Mouse (Mus musculus): ENCODE data around the gene Tmem205. TPM values are rescaled to one million over a fixed set of nuclear protein-coding genes. Genes with fewer than 3 reads are reported as not detected.

The Tmem205 gene
- 49.3 and 66.0 TPM in 2 replicates for polyA plus RNA-seq (2014; fragmentation: Nextera tagmentation; extraction: Ambion mirVana)

DNA sequence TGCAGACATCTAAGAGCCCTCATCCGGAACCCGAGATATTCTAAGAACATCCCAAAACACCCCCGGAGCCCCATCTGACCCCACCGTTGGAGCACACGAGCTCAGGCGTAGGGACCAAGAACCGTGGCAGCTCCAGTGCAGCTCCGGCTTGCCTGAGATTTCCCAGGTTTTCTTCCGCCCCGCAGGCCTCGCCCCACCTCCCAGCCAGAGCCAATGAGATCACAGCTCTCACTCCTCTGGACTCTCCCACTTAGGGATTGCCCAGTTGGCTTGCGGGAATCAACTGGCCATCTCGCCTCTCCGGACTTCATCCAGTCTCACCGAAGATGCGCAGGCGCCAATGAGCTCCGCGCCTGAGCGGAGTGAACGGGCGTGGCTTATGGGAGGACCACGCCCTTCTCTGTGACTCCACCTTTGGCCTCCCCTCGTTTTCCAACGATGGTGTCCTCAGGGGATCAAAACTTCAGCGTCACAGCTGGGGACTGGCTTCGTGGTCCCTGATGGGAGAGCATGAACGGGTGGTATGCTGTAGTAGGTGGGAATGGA is at the start of gene Tmem205, which contains the start of gene Ccdc159:
Gene Tmem205 (minus strand): TSS at position 349 of the 546 bp plus-strand sequence.
Gene Ccdc159 (plus strand): TSS at position 264 of the 546 bp plus-strand sequence.
- H3K27ac ChIP-seq (ENCODE audit: low read depth, low read length), result peak within 1 kb of the TSS; percentile 40
- DNase-seq (ENCODE audit: low spot score) (peak; percentile 97), ATAC-seq (peak; percentile 97)
- H3K4me1 ChIP-seq (ENCODE audit: control insufficient read depth, insufficient read depth, low read length), result peaks cover 7% of the 10 kb centered on the region; the same call in 1 of the 2 replicates
- under 1% methylated on average over 28 of the region's 28 CpGs for WGBS
- no peaks in the 10 kb centered on the region for H3K9me3 ChIP-seq (replicated peaks; ENCODE audit: control insufficient read depth, low read length)
- H3K36me3 ChIP-seq (ENCODE audit: control insufficient read depth, insufficient read depth, low read length), result no peaks in the 10 kb centered on the region
- H3K9ac ChIP-seq (ENCODE audit: low read length), result peak within 1 kb of the TSS; percentile 61
- H3K4me2 ChIP-seq (ENCODE audit: low read length), result peak within 1 kb of the TSS; percentile 62
- no peaks in the 10 kb centered on the region for H3K27me3 ChIP-seq (replicated peaks; ENCODE audit: control insufficient read depth, insufficient read depth, low read length)
- H3K4me3 ChIP-seq (ENCODE audit: low read depth, low read length), result peak within 1 kb of the TSS; percentile 40

DNA sequence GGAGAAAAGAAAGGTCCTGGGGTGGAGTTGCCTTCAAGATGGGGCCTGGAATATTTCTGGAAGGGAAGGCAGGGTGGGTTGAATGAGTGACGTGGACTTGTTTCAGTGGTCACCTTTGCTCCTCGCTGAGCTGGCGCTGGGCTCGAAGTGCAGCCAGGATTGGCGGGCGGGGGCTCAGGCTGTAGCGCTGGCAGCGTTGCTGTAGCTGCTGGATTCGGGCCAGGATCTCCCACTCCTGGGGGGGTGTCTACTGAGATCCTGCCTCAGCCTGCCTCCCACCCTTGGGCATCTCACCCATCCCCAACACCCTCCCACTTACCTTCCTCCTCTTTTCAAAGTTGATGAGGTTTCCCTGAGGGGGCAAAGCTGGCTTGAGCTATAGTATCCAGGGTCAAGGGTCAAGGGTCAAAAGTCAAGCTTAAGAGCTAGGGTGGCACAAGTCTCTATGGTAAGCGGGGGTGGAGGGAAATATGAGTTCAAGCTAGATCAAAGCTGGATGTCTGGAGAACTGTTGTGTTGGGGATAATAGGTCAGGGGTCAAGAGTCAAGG is 49.3 kb upstream of the Tmem205 start:
- Histone ChIP-seq H3K9ac (ENCODE audit: low read length) (no peak overlapping the region), H3K4me1 (ENCODE audit: control insufficient read depth, insufficient read depth, low read length) (no peaks in the 10 kb centered on the region), H3K27ac (ENCODE audit: low read depth, low read length) (no peak overlapping the region), H3K4me2 (ENCODE audit: low read length) (no peak overlapping the region), H3K36me3 (ENCODE audit: control insufficient read depth, insufficient read depth, low read length) (no peaks in the 10 kb centered on the region), H3K9me3 (replicated peaks; ENCODE audit: control insufficient read depth, low read length) (no peaks in the 10 kb centered on the region), H3K27me3 (replicated peaks; ENCODE audit: control insufficient read depth, insufficient read depth, low read length) (no peaks in the 10 kb centered on the region), H3K4me3 (ENCODE audit: low read depth, low read length) (no peak overlapping the region)
- WGBS, result 79% methylated on average over 10 of the region's 10 CpGs
- DNase-seq (ENCODE audit: low spot score) (no peak), ATAC-seq (no peak)

DNA sequence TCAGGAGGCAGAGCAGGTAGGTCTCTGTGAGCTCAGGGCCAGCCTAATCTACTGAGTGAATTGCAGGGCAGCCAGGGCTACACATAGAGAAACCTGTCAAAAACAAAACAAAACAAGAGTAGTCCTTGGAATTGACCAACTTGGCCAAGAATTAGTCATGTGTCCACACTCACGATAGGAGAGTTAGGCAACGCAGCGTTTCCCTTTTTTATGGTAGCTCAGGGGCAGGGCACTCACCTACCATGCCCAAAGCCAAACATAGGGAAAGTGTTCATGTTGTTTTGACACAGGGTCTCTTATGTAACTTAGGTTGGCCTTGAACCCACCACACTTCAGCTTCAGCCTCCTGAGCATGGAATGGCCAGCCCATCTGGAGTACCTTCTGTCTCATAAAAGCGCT is 41.9 kb upstream of the Tmem205 start:
- H3K9me3 ChIP-seq (replicated peaks; ENCODE audit: control insufficient read depth, low read length), result no peaks in the 10 kb centered on the region
- 85% methylated on average over 4 of the region's 4 CpGs for WGBS
- H3K4me1 ChIP-seq (ENCODE audit: control insufficient read depth, insufficient read depth, low read length), result no peaks in the 10 kb centered on the region
- no peak overlapping the region for H3K27ac ChIP-seq (ENCODE audit: low read depth, low read length)
- ATAC-seq (no peak), DNase-seq (ENCODE audit: low spot score) (no peak)
- no peak overlapping the region for H3K9ac ChIP-seq (ENCODE audit: low read length)
- no peak overlapping the region for H3K4me3 ChIP-seq (ENCODE audit: low read depth, low read length)
- no peaks in the 10 kb centered on the region for H3K27me3 ChIP-seq (replicated peaks; ENCODE audit: control insufficient read depth, insufficient read depth, low read length)
- no peak overlapping the region for H3K4me2 ChIP-seq (ENCODE audit: low read length)
- no peaks in the 10 kb centered on the region for H3K36me3 ChIP-seq (ENCODE audit: control insufficient read depth, insufficient read depth, low read length)

DNA sequence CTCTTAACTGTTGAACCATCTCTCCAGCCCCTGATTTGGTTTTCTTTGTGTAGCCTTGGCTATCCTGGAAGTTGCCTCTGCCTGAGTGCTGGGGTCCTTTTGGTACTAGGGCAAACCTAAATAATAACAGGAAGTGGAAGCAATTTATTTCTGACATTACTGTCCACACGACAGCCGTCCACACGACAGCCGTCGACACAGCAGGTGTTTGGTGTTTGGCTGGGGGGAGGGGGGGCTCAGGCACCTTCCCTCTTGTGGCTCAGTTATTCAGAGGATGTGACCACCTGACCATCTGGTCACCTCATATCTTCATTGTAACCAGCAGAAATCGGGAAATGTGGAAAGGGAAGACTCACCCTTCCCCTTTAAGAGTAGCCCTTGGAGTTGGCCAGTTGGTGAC is 41.5 kb upstream of the Tmem205 start:
- no peak overlapping the region for H3K4me2 ChIP-seq (ENCODE audit: low read length)
- ATAC-seq (no peak), DNase-seq (ENCODE audit: low spot score) (no peak)
- 83% methylated on average over 6 of the region's 6 CpGs for WGBS
- H3K27ac ChIP-seq (ENCODE audit: low read depth, low read length), result no peak overlapping the region
- H3K36me3 ChIP-seq (ENCODE audit: control insufficient read depth, insufficient read depth, low read length), result no peaks in the 10 kb centered on the region
- no peak overlapping the region for H3K9ac ChIP-seq (ENCODE audit: low read length)
- no peaks in the 10 kb centered on the region for H3K4me1 ChIP-seq (ENCODE audit: control insufficient read depth, insufficient read depth, low read length)
- H3K9me3 ChIP-seq (replicated peaks; ENCODE audit: control insufficient read depth, low read length), result no peaks in the 10 kb centered on the region
- H3K27me3 ChIP-seq (replicated peaks; ENCODE audit: control insufficient read depth, insufficient read depth, low read length), result 0 out of 2 replicates have a peak, but pooled peaks cover 3% of the 10 kb centered on the region
- H3K4me3 ChIP-seq (ENCODE audit: low read depth, low read length), result no peak overlapping the region

DNA sequence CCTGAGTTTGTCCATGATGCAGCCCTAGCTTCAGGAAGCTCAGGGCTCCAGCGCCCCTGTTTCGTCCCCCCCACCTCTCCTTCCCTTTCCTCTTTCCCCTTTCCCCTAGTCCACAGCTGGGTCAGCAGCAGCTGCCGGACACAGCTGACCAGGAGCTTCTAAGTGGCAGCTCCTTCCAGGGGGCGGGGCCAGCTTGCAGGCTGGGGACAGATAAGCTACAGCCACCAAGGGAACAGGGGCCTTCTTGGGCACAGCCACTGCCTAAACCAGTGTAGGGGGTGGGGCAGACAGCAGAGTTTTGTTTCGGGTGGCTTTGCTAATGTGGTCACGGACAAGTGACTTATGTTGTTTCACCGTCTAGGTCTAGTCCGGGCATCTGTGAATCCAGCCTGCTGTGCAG is 36.1 kb upstream of the Tmem205 start, which contains the start of gene Epor:
Gene Epor (minus strand): TSS at position 90 of the 400 bp plus-strand sequence.
- Histone ChIP-seq H3K27ac (ENCODE audit: low read depth, low read length) (no peak within 1 kb of the TSS), H3K4me3 (ENCODE audit: low read depth, low read length) (peak within 1 kb of the TSS; percentile 33), H3K4me1 (ENCODE audit: control insufficient read depth, insufficient read depth, low read length) (peaks cover 12% of the 10 kb centered on the region), H3K4me2 (ENCODE audit: low read length) (peak within 1 kb of the TSS; percentile 63), H3K9me3 (replicated peaks; ENCODE audit: control insufficient read depth, low read length) (no peaks in the 10 kb centered on the region), H3K9ac (ENCODE audit: low read length) (peak within 1 kb of the TSS; percentile 51), H3K36me3 (ENCODE audit: control insufficient read depth, insufficient read depth, low read length) (no peaks in the 10 kb centered on the region; the same call in 1 of the 2 replicates), H3K27me3 (replicated peaks; ENCODE audit: control insufficient read depth, insufficient read depth, low read length) (peaks cover 48% of the 10 kb centered on the region)
- ATAC-seq, result no peak
- WGBS, result 32% methylated on average over 8 of the region's 8 CpGs
- DNase-seq (ENCODE audit: low spot score), result no peak

DNA sequence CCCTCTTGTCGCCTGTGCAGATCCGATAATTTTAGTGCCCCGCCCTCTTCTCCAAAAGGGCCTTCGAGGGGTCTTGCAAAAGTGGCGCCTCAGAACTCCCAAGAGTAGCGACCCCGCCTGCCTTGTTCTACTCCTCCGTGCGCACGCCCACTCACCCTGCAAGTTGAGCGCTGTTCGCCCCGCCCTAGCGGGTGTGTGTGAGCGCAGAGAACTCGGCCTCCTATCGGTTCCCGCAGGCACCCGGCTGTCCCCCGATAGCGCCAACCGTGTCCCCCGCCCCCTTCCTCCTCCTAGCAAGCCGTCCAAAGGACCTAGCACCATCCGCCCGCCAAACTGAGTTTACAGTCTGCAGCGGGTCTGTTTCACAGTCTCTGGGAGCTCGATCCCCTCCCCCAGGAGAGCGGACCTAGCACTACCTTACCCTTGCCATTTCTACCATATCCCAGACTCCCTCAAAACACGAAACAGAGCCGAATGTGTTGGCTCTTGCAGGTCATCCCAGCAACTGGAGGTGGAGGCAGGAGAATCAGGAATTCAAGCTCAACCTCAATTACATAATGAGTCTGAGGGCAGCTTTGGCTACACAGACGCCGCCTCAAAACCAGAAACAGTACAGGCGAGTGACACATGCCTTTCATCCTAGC is 35.2 kb upstream of the Tmem205 start:
- Histone ChIP-seq H3K36me3 (ENCODE audit: control insufficient read depth, insufficient read depth, low read length) (no peaks in the 10 kb centered on the region; the same call in 1 of the 2 replicates), H3K4me2 (ENCODE audit: low read length) (peak overlapping the region; percentile 63), H3K9me3 (replicated peaks; ENCODE audit: control insufficient read depth, low read length) (no peaks in the 10 kb centered on the region), H3K4me1 (ENCODE audit: control insufficient read depth, insufficient read depth, low read length) (peaks cover 12% of the 10 kb centered on the region), H3K27ac (ENCODE audit: low read depth, low read length) (no peak overlapping the region), H3K4me3 (ENCODE audit: low read depth, low read length) (peak overlapping the region; percentile 33), H3K9ac (ENCODE audit: low read length) (peak overlapping the region; percentile 51), H3K27me3 (replicated peaks; ENCODE audit: control insufficient read depth, insufficient read depth, low read length) (peaks cover 48% of the 10 kb centered on the region)
- WGBS, result 4% methylated on average over 34 of the region's 34 CpGs
- DNase-seq (ENCODE audit: low spot score) (peak; percentile 74), ATAC-seq (peak; percentile 83)

DNA sequence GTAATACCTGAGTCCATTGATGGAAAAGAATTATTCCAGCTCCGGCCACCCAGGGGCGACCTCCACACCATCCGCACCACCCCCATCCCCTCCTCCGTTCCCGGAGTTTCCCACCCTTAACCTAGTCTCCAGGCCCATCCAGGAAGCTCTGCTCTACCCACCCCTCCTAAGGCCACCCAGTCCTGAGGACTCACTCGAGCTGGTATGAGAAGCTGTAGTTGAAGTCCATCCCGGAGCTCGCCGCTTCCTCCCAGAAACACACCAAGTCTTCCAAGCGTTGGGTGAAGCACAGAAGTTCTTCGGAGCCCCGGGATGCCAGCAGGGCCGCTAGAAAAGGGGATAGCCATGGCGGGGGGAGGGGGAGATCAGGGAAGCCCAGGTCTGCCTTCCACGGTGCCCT is 34.7 kb upstream of the Tmem205 start:
- Histone ChIP-seq H3K9ac (ENCODE audit: low read length) (peak overlapping the region; percentile 51), H3K4me1 (ENCODE audit: control insufficient read depth, insufficient read depth, low read length) (peaks cover 12% of the 10 kb centered on the region), H3K36me3 (ENCODE audit: control insufficient read depth, insufficient read depth, low read length) (no peaks in the 10 kb centered on the region; the same call in 1 of the 2 replicates), H3K27me3 (replicated peaks; ENCODE audit: control insufficient read depth, insufficient read depth, low read length) (peaks cover 48% of the 10 kb centered on the region), H3K9me3 (replicated peaks; ENCODE audit: control insufficient read depth, low read length) (no peaks in the 10 kb centered on the region), H3K4me3 (ENCODE audit: low read depth, low read length) (peak overlapping the region; percentile 33), H3K4me2 (ENCODE audit: low read length) (peak overlapping the region; percentile 63), H3K27ac (ENCODE audit: low read depth, low read length) (no peak overlapping the region)
- DNase-seq (ENCODE audit: low spot score) (no peak), ATAC-seq (peak; percentile 54)
- WGBS, result under 1% methylated on average over 15 of the region's 15 CpGs

DNA sequence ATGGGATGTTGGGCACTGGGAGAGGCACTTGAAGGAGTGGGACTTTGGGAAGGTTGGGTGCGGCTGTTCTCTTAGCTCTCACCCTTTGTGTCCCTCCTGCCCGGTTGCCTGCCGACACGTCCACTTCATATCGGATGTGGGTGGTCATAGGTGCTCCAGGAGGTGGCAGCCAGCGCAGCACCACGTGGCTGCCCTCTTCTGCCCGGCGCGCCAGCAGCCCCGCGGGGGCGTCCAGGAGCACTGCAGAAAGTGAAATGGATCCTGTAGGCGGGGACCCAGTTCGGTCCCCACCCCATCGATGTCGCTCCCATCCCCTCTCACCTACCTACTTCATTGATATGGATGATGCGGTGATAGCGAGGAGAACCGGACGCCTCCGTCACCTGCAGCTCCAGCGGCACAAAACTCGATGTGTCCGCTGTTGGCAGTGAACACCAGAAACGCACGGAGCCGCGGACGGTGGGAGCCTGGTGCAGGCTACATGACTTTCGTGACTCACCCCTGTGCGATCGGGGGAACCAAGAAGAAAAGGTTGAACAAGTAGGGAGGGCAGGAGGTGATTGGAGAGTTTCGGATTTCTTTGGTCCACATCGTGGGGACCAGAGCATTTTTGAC is 34.1 kb upstream of the Tmem205 start:
- H3K4me1 ChIP-seq (ENCODE audit: control insufficient read depth, insufficient read depth, low read length), result peaks cover 14% of the 10 kb centered on the region
- H3K4me2 ChIP-seq (ENCODE audit: low read length), result peak overlapping the region; percentile 63
- peak overlapping the region; percentile 33 for H3K4me3 ChIP-seq (ENCODE audit: low read depth, low read length)
- H3K36me3 ChIP-seq (ENCODE audit: control insufficient read depth, insufficient read depth, low read length), result no peaks in the 10 kb centered on the region; the same call in 1 of the 2 replicates
- no peak for DNase-seq (ENCODE audit: low spot score)
- ATAC-seq, result no peak
- 2% methylated on average over 35 of the region's 35 CpGs for WGBS
- H3K27ac ChIP-seq (ENCODE audit: low read depth, low read length), result no peak overlapping the region
- no peaks in the 10 kb centered on the region for H3K9me3 ChIP-seq (replicated peaks; ENCODE audit: control insufficient read depth, low read length)
- H3K27me3 ChIP-seq (replicated peaks; ENCODE audit: control insufficient read depth, insufficient read depth, low read length), result peaks cover 48% of the 10 kb centered on the region
- H3K9ac ChIP-seq (ENCODE audit: low read length), result no peak overlapping the region
